Mouse (Mus musculus): ENCODE data around the gene Sgcb.
"Not testable (repeated sequence)": the region's sequence is repeated elsewhere in the genome, so short reads cannot be mapped to it uniquely, and the experiment has no call there.

Gene Sgcb

DNA sequence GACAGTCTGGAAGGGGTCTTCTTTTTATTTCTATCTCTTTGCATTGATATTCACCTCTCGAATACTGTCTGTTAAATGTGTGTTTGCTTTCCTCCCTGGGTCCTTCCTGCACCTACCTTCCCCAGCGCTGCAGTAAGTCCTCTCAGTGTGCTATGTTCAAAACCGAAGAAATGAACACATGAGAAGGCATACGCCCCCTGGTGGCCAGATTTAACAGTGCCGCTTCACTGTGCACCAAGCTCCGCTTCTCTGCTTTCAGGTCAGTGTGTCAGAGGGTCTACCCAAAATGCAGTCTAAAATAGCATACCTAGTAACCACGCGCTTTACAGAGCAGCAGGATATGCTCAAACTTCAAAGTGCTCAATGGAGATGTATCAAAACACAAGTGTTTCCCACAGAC lies 14.4 kb downstream of the Sgcb start:
- peak; percentile 68 for DNase-seq (ENCODE audit: low spot score)

DNA sequence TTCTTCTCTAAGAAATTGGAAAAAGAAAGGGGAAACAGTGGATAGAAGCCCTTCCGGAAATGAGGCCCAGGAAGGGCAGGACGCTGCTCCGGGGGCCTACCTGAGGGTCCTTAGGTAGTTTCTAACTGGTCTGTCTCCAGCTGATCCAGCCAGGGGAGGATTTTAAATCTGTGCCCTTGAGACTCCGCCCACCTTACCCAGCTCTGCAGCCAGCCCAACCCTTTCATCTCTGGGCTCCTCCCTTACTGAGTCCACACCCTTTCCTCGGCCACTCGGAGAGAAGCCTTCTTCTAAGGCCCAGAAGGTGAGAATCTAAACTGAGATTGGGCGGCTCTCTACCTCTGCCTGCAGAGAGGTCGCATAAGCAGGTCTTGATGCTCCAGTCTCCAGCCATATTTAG lies 15.3 kb downstream of the Sgcb start, which contains the start of gene Lrrc66:
TSS of gene Lrrc66 (minus strand) at position 236 of the 400 bp plus-strand sequence.
- no peak for DNase-seq (ENCODE audit: low spot score)

DNA sequence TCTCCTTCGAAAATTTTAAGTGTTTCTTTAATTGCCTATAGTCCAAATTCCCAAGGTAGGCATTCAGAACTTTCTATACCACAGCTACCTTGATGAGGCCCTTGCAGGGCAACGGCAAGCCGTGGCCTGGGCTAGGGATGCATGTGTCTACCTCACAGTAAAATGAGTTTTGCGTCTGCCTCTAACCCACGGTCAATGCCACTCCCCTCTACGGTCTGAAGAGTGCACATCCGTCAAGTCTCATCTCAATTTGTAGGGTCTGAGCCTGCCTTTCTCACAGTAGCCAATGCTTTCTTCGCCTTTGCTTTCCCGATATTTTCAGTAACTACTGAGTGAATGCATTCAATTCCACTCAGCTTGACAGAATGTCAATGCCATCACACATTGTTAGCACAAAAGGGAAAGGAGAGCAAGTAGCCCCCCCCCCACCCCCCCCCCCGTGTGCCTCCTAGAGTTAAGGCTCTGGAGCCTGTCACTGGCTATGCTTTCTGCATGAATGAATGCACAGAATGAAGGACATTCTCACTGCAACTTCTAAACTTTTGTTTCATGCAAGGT lies 16.5 kb downstream of the Sgcb start:
- DNase-seq (ENCODE audit: low spot score) = no peak

DNA sequence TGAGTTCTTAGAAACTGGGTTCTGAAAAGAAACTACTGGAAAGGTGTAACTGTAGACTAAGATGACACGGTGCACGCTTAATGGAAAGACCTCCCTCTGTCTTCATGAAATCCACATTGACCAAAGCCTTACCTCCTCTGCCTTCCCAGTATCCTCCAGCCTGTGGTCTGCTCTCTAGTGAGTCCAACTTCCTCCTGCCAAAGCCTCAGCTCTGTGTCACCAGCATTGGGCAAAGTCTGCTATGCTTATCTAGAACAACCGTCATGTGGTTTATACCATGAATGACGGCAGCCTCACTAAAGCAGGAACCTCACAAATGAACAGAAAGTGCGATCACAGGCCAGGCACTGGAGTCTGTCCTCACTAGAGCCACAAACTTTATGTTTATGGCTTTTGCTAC lies 17.4 kb downstream of the Sgcb start:
- DNase-seq (ENCODE audit: low spot score) = no peak

DNA sequence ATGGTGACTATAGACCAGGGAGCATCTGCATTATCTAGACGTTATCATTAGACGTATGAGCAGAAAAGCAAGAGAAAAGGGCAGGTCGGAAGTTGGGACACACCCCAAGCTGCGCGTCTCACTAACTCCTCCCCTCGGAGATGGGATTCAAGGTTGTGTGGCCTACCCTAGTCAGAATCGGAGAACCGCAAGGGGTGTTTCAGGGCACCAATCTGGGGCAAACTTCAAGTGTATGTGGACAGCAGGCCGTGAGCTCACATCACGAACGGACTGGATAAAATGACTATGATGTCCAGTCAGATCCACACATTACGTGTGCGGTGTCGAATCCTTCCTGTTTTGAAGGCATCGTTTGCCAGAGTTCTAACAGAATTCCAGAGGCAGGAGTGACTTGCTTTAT lies 19.6 kb downstream of the Sgcb start:
- DNase-seq (ENCODE audit: low spot score) = no peak

DNA sequence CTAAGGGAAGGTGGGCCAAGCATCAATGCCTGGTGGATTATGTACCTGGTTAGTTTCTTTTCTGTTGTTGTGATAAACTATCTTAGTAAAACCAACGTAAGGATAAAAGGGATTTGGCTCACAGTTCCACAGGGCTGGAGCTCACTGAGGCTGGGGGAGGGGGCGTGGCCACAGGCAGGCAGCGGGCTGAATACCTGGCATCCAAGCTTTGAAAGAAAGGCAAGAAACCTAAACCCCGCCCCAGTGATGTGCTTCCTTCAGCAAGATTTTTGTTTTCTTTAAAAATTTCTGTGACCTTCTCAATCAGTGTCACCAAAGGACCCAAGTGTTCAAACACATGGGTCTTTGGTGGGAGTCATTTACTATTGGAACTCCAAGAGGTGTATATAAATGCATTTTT lies 20.0 kb downstream of the Sgcb start:
- DNase-seq (ENCODE audit: low spot score) = no peak

DNA sequence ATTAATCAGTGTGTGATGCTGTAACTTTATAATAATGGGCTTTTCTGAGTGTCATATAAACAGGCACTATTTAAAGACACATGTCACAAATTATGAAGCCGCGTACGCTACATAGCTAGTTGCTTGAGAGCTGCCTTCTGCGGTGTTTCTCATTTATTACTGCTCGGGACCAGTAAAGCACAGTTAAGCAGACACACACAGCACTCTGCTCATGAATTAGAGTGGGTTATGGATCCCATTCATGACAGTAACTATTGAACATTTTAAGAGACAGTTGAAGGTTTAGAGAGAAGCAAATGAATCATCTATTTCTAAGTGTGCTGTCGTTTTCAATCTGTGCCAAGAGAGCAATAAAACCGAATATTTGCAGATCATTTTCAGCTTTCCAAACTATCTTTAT lies 20.7 kb downstream of the Sgcb start:
- no peak for DNase-seq (ENCODE audit: low spot score)

DNA sequence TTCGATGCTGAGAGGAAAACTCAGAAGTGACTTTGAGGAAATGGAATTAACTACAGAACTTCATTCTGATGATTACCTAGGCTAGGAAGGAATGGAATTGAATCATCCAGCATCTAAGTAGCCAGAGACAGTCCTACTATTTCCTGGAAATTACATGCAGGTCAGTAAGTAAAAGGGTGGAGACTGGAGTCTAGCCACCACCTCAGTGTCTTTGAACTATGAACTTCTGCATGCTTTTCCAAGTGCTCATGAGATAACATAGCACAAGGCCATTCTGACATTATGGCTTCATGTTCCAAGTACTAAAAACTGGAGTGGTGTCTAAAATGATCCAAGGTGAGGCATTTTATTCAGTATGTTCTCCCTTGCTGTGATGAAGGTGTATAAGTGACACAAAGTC lies 22.1 kb downstream of the Sgcb start:
- no peak for DNase-seq (ENCODE audit: low spot score)

DNA sequence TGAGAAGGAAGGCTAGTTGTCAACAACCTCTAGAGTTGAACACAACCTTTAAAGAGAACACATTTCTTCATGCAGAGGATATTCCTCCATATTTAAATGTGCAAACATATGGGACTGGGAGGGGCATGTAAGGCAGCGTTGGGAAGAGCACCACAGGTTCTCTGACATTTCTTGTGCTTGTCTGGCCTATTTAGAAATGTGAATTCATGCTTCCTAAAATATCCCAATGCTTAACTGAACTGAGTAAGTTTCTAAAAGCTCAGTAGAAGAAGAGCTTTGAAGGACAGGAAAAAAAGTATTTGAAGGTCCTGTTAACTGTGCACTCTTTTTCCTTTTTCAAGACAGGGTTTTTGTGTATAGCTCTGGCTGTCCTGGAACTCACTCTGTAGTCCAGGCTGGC lies 28.6 kb downstream of the Sgcb start:
- no peak for DNase-seq (ENCODE audit: low spot score)

DNA sequence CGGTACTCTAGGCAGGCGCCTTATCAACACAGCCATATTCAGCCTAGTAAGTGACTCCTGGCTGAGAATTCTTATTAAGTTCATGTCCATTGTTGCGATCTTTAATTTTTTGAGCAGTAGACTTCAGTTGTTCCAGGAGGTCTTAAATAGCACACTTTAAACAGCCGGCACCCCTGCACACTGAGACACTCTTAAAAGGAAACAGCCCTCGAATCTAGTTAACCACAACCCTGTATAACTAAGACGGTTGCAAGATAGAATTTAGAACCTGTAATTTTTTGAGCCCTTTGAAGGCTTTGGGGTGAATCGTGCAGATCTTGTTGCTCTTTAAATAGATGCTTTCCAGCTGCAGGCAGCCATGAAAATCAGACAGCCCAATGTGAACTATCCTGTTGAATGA lies 32.4 kb downstream of the Sgcb start:
- no peak for DNase-seq (ENCODE audit: low spot score)

DNA sequence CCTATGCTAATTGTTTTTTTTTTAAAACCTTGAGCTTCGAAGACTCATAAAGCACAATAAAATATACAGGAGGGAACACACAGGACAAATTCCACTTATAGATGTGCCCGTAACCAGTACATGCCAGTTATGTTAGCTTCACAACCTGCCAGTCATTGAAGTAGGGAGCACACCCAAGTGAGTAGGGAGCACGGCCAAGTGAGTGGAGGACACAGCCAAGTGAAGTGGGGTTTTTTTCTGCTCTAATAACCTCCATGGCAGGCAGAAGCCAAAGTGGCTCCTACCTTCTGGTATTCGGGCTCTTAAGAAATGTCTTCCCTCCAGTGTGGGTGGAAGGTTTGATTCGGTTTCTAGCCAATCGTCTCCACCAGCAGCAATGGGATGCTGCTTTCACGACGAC lies 34.3 kb downstream of the Sgcb start:
- DNase-seq (ENCODE audit: low spot score) = no peak

DNA sequence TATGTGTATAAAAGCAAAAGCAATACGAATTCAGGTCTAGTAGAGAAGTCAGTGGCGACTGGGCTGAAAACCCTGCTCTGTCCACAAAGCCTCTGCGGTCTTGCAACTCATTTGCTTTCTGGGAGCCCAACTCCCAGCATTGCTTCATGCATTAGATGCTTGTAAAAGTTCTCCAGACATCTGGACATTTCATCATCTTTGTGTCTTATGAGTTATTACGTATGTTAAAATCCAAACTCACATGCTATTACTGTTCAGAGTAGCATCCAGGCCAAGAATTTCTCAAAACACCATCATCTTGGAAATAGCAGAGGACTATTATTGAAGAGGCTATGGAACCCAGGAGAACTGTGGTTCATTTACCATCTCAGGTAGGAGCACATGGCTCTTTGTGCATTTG lies 36.5 kb downstream of the Sgcb start:
- DNase-seq (ENCODE audit: low spot score) = no peak

DNA sequence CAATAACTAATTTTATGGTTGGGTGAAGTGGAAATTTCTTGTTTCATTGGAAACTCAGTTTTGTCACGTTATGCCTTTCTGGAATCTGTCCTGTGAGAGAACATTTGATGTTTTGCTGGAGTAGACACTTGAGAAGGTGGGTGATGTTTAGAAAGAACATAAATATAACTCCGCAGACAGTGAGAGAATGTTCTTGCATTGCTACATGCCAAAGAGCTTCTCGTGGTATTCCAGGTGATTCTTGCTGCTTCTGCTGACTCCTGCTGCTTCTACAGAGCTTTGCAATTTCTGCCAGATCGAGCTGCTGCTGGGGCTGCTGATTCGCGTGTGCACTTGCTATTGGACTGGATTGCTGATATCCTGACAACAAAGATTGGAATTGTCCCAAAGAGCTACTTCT lies 42.6 kb downstream of the Sgcb start:
- no peak for DNase-seq (ENCODE audit: low spot score)

DNA sequence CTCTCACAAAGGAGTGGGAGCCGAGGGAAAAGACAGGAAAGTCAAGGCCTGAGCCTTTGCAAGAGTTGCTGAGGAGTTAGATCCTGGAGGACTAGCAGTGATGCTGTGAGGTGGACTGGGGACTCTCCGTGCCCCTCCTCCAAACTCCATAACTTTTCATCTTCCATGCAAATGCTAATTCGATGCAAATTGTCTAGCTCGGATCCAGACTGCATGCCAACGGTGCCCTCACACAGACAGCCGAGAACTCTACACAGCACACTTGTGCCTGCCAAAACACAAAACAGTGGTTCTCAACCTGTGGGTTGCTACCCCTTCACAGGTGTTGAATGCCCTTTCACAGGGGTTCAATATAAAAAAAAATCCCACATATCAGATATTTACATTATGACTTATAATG lies 43.0 kb downstream of the Sgcb start:
- no peak for DNase-seq (ENCODE audit: low spot score)

DNA sequence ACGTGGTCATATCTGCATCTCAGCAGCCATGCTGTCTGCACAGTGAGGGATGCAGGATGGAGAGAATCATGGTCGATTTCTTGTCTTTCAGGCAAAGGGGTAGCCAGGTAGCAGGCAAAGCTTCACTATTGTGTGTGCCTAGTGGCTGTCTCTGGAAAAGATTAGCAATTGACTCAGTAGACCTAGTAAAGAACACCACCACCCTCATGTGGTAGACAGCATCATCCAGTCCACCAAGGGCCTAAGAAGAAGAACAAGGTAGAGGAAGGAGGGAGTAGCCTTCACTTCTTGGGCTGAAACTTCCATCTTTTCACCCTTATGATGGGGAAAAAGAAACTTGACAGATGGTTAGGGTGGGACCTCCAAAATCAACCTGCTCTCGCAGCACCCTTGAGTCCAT lies 44.7 kb downstream of the Sgcb start:
- no peak for DNase-seq (ENCODE audit: low spot score)

DNA sequence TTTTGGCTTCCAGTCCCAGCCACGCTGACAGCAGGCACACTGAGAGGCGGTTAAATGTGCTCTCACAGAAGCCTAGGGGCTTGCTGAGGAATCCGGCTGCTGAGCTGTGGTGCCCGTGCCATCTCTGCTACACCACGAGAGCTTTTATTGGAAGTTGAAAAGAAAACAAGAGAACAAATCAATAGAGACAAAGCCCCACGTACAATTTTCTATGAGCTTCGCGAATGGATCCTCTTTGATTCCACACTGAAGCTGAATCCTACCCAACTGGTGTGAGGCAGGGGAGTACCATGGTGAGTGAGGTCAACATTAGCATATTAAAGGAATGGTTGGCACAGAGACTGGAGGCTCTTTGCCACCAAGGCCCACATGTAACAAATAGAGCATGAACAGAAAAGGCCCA lies 46.2 kb downstream of the Sgcb start:
- no peak for DNase-seq (ENCODE audit: low spot score)

DNA sequence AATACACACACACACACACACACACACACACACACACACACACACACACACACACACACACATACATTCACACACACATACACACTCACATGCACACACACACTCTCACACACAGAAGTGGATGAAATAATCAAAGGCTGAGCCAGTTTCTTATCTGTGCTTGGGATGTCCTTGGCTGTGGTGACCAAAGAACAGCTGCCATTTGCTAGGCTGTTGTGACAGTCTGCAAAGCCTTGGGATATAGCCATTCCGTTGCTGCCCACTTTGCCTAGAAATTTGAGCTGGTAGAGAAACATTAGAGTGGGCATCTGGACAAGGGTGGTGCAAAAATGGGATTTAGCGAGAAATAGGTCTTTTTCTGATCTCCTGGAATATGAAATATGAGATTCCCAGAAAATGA lies 47.6 kb downstream of the Sgcb start:
- DNase-seq (ENCODE audit: low spot score) = no peak

DNA sequence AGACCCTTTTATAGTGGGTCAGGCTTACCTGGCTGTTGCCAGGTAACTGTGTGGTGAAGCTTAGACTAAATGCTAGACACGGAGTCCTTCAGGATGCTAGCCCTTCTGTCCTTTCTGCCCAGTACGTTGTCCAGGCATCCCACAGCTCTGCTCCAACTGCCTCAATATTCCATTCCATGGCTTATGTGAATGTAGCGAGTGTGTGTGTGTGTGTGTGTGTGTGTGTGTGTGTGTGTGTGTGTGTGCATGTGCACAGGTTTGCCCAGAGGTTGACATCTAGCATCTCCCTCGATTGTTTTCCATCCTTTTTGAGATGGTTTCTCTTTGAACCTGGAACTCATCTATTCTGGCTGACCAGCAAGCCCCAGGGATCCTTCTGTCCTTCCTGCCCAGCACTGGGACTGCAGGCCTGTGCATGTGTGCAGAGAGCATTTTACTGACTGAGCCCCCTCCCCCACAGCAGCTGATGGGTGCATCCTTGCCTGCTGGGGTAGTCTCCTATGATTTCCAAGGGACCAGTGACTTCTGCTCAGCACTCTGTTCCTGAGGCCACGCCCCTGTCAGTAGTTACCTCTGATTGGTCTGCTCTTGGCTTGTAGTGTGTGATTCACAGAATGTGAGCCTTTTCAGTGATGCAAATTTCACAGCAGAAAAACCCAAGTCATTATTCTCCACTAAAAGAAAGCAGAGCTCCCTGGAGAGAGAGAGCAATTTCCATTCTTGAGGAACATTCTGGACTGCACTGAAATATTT lies 48.5 kb downstream of the Sgcb start:
- DNase-seq (ENCODE audit: low spot score) = no peak

DNA sequence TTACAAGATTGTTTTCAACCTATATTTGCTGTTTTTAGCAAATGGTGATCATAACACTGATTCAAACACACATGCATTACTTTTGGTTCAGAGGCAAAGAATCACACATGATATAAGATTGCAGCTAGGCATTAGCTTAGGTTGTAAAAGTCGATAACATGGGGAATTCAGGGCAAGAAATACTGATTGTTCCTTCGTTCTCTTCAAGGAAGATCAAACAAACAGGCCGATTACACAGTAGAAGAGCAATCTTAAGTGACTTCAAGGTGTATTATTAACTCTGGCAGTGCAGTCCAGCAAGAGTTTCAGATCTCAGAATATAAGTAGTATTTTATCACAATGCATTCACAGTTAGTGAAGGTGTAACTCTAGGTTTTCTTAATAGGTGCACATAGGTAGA lies 60.5 kb downstream of the Sgcb start:
- DNase-seq (ENCODE audit: low spot score) = no peak

DNA sequence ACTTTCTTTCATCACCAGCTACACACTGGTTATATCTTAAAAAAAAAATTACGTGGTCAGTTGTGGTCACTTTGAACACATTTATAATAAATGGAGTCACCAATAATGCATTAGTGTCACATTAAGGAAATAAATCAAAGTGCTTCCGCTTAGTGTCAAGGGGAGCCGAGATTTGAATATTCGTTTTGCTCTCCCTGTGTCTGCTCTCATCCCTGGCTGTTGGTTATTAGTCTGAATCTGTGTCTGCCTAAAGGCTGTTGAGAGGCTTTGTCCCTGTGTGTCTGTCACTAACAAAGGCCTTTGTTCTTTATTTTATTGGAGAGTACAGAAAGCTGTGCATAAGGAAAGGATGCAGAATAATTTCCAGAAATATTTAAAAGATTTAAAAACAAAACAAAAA lies 61.0 kb downstream of the Sgcb start:
- DNase-seq (ENCODE audit: low spot score) = no peak

DNA sequence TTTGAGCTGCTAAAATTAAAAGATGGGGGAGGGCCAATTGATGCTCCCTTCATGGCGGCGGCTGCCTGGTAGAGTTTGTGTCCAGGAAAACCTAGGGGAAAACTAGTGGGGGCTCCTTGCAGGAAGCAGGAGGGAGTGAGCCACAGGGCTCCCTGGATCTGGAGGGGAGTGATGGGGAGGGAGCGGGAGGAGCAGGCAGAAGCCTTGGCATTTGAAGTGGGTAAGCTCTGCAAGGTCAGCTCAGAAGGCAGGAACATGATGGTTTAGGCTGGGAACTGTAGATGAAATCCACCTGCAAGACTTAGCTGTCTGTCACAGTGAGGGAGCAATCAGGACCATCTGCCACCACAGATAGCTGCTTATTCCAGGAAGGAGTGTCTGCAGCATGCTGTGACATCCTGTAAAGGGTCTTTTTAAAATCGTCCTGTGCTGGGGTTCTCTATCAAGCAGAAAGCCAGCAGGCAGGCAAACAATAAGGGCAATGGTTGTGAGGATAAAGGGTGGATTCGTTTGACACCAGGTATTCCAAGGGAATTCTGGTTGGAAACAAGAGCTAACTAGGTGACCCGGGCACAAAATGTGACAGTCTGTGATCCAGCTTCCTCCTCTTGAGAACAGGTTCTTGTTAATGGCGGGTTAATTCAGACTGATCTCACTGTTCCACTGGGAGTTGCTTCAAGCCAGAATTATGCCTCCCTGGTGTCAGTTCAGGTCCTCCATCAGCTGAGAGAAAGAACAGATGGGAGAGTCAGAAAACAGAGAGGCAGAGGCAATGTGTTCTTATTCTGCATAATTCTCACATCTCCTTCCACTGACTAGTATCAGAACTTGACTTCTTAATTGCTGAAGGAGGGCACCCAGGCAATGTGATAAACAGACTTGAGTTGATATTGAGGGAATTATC lies 62.1 kb downstream of the Sgcb start:
- no peak for DNase-seq (ENCODE audit: low spot score)

DNA sequence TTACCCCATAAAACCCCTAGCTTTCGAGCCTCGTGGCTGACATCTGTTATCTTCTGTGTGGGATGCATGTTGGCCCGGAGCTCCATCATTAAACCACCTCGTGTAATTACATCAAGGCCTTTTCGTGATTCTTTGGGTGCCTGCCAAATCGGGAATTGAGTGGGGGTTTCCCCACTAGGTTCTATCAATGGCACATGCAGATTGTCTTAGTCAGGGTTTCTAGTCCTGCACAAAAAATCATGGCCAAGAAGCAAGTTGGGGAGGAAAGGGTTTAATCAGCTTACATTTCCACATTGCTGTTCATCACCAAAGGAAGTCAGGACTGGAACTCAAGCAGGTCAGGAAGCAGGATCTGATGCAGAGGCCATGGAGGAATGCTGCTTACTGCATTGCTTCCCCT lies 63.6 kb downstream of the Sgcb start:
- DNase-seq (ENCODE audit: low spot score) = not testable (repeated sequence)

Data from adipocyte (in vitro differentiated cells).